Mouse (Mus musculus): Measurements from ENCODE around the gene Hrasls5.

- TF ChIP-seq CTCF (IDR thresholded peaks at IDR 0.05; ENCODE audit: low read depth, low read length) (no peak), GATA1 (IDR thresholded peaks at IDR 0.05; ENCODE audit: borderline replicate concordance, low read length) (no peak), GATA2 (IDR thresholded peaks at IDR 0.05; ENCODE audit: borderline replicate concordance, low read depth, low read length) (no peak), POLR2AphosphoS5 (IDR thresholded peaks at IDR 0.05; ENCODE audit: insufficient replicate concordance, low read depth, low read length) (no peak)
Observed at GRCm38 (mm10) chr19:7583599-7583998, 28.7 kb upstream of the Hrasls5 start.

All from G1E (cell line).